Mouse (Mus musculus) G1E (cell line): ENCODE results near the gene Arl2.

ENCODE experiments used
- CTCF ChIP-seq: IDR thresholded peaks from 2 replicates; pipeline ENCODE4 v1.5.1; 2012; ENCODE audit warnings: low read depth, low read length, inconsistent platforms, mixed read lengths
- TAL1 ChIP-seq: conservative IDR thresholded peaks from 2 replicates; pipeline ENCODE4 v1.6.1; 2012; ENCODE audit warnings: low read depth, low read length, inconsistent platforms, mixed read lengths

- TF ChIP-seq TAL1 (peak; percentile 30; the same call in 1 of the 2 replicates), CTCF (no peak)
Observed at GRCm38 (mm10) chr19:6132171-6132827, 9.0 kb downstream of the Arl2 start.
